Mouse (Mus musculus) cerebellum, adult 8-10 months (tissue): ENCODE measurements around the gene Asb16.

ENCODE experiments used
- DNase-seq: peaks from one replicate; pipeline ENCODE4 v3.0.0; 2022

The Asb16 gene

DNA sequence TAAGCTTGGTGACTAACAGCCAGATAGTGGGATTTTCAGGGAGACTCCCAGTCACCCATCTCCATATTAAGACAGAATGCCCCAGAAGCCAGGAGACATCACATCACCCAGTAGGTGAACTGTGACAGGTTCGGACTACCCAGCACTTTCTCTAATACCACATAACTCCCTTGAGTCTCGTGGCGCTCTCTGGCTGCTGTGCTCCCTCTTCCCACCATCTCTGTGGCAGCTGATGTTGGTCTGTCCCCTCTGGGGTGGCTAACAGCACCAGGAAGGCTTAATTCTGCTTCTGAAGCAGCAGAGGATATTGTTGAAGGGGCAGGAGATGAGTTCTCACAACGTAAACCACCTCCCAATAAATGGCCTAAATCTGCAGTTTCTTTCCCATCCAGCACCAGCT is 43.4 kb downstream of the Asb16 start:
- DNase-seq = no peak

DNA sequence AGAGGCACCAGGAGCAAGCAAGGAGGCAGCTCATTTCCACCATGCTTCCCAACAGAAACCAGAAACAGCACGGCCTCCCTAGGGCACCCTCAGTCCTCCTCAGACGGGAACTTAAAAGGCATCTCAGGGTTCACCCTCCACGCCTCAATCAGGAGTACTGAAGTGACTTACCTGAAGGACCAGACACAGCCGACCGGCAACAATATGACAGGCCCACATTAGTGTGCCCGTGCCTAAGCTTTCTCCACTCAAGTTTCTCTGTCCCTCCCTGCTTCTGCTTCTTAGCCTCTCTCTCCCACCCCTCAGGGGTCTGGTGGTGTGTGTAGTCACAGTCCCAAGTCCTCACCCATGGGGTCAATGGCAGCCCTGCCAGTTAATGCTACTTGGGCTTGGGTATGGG is 44.0 kb downstream of the Asb16 start:
- DNase-seq = no peak

DNA sequence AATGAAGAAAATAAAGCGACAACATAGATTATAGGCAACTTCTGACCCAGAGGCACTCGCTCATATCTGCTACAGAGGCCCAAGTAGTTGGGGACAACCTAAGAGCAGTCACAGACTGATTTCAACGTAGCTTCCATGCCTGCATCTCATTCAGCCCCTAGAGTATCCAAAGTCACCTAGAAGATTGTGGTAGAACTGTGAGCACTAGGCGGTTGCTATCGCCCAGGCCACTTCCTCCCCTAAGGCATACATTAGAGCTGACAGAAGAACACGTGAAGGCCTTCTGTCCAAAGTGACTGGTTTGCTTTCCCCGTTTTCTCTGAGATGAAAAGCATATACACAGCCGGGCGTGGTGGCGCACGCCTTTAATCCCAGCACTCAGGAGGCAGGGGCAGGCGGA is 45.8 kb downstream of the Asb16 start:
- DNase-seq = no peak

DNA sequence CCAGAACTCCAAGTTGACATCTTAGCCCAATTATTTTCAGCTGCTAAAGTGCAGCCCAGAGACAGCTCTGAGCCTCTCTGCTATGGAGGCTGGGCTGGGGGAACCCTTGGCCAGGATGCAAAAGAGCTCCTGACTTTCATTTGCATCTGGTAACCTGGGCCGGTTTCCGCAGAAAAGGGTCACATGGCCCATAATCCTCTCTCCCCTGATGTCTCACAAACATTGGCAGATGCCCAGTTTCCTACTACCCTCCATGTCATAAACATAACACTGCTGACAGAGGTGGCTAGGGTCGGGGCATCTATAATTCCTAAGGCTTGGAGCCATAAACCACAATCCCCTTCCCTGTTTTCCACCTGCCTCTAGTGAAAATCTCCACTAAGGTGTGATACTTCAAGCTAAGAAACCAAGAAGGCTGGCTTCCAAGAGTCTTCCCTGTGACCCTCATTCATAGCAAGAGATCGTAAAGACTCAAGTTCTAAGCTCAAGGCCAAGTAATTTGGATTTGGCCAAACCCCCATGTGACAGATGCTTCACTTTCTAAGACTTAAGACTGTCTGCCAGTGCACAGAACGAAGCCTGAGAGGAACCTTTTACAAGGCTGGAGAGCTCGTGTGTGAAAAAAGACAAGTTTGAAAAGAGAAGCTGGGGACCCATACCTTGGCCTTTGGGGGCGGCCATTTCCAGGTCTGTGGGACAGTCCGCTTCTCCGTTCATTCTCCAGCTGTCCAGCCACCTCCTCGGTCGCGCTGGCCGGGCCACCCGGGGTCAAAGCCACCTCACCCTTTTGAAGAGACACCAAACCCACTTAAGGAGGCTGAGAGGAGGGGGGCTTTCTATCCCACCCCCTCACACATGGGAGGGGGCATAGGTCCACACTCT is 47.4 kb downstream of the Asb16 start:
- no peak for DNase-seq

DNA sequence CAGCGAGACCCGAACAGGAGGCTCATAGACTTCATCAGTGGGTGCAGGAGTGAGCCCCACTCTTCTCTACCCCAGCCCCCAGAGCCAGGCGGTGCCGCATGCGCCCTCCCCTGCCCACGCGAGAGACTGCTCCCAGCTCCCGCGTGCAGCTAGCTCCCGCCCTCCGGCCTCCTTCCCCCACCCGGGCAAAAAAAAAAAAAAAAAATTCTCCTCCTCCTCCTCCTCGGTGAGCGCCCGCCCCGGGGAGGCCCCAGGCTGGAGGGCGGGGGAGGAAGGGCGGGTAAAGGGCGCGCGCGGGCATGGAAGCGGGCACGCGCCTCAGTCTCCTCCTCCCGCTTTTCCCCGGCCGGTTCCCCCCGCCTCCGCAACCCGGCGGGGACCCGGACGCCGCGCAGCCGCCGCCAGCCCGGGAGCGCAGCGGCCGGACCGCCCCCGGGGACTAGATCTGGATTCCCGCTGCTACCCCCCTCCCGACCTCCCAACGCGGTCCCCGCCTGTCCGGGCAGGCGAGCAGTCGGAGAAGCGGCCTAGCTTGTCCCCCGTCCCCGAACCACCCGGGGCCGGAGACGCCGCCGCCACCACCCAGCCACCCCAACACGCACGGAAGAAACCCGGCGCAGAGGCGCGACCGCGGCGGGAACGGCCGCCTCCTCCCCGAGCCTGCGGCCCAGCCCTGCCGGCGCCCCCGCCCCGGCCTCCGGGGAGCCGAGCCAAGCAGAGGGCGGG is 48.2 kb downstream of the Asb16 start:
- DNase-seq = peak; percentile 86

DNA sequence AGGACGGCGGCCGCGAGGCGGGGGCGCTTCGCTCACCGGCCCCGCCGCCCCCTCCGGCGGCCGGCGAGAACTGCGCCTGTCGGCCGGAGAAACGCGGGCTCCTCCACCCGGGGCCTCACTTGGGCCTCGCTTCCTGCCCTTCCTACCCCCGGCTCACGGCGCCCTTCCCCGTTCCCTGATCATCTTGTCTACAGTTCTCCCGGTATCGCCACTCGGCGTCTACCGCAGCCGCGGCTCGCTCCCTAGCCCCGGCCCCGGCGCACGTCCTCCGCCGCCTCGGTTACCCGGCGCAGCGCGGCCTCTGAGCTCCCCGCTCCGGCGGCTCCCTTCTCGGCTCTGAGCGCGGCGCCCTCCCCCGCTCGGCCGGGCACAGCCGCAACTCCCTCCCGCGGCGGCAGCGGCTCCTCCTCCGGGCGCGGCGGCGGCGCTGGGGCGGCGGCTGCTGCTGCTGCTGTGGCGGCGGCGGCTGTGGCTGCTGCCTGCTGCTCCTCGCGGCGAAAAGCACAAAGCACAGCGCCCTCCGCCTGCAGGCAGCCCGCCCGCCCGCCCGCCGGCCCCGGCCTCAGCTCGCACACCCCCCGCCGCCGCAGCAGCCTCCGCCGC is 48.9 kb downstream of the Asb16 start:
- peak; percentile 66 for DNase-seq

DNA sequence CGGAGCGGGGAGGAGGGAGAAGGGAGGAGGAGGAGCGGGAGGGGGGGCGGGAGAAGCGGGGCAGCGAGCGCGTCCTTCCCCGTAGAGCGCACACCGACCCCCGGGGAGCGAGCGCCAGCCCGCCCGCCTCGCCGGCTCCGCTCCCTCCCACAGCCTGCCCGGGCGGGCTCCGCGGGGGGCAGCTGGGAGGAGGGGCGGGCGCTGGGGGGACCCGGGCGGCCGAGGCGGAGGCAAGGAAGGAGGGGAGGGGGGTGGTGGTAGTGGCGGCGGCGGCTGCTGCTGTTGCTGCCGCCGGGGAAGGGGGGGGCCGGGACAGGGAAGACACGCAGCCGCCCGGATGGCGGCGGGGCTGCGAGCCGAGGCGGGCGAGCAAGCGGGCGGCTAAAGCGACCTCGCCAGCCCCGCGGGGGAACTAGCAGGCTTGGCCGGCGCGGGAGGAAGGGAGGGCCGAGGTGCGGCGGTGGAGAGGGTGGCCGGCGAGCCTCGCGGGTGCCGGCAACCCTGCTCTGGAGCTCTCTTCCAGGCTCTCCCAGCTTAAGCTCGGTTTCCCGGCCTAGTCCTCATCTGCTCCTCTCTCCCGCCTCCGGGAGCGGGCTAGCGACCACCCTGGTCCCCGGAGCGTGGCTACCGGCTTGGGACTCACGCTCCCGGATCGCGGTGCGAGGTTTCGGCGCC is 49.5 kb downstream of the Asb16 start:
- DNase-seq = peak; percentile 71

DNA sequence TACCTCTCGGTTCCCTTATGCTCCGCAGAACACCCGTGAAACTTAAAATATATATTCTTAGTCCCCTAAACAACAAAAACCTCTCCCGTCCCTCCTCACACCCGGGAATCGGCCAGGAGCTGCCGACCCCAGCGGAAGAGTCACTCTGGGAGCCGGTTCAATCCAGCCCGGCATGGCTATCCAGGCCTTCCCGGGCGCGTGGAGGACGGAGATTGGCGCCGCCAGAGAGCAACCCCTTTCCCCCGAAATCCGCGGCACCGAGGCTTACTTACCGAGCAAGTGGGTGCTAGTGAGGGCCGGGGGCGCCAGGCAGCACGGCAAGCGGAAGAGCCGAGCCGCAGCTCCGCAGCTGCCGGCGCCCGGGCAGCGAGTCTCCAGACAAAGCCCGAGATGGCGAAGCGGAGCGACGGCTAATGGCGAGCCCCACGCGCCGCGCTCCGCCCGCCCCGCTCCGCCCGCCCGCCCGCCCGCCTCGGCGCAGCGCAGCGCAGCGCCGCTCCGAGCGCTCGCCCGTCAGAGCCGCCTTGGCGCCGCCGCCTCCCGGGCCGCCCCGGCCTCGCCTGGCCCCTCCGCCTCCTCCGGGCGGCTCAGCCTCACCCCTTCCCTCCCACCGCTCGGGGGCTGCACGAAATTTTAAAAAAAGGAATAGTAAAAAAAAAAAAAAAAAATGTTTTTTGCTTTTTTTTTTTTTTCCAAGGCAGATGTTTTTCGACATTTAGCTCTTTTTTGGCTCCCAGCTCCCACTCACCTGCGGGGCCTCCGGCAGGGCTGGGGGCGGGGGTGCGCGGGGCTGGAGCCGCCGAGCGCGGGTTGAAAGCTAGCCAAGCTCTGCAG is 50.2 kb downstream of the Asb16 start:
- DNase-seq = peak; percentile 67

DNA sequence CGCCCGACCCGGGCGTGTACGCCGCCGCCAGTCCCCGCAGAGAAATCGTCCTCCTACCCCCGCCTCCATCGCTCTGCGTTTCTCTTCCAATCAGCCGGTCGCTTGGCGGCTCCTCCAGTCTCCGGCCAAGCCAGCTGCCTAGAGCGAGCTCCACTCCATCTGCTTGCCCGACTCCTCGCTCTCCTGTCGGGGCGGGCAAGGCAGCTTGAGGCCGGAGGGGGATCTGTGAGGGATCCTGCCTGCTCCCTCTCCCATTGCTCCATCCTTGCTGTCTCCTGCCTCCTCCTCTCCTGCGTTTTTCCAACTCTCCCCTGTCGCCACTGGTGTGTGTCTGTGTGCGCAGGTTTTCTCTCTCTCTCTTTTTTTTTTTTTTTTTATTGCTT is 50.9 kb downstream of the Asb16 start, which contains the start of gene Ubtf:
Ubtf (minus strand) TSS at position 333 of the 383 bp plus-strand sequence.
- peak; percentile 91 for DNase-seq

DNA sequence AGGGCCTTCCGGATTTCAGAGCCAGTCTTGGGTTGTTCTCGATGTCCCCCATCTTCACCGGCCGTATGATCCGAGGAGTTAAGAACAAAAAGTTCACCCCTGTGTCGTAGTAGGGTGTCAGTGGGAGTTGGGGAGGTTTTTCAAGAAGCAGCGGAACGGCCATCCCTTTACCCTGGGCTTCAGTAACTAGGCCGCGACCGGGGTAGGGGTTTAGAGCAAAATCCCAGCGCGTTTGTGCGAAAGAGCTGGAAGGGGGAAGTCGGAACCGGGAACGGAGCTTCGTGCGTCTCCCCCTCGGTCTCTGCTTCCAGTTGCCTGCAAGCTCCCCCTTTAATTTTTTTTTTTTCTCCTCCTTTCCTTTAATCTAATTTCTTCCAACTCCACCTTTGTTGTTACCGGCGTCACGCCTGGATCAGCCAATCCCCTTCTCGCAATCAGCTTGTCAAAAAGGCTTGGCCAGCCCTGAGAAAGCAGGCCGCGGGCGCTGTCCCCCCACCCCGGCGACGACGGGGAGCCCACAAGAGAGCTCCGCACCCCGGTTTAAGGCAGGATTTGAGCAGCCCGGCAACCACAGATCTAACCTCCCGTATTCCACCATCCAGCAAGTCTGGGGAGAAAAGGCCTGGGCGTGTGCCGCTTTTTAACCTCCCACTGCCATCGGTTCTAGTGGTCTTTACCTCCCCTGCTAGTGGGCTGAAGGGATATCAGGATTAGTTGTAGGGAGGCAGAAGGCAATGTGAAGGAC is 51.6 kb downstream of the Asb16 start:
- DNase-seq = peak; percentile 88

DNA sequence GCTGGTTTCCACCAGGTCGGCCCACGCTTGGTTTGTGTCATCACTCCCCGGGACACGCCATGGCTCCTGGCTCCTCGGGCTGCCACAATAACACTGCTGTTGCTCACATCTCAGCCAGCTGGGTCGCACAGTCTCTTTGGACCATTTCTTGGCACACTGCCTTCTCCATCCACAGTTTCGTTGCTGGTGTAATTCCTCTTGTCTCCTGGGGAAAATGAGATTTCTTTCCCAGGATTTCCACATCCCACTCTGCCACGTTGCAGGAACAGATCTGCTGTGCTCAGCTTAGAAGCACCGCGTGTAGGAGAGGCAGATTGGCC is 52.1 kb downstream of the Asb16 start:
- peak; percentile 80 for DNase-seq

DNA sequence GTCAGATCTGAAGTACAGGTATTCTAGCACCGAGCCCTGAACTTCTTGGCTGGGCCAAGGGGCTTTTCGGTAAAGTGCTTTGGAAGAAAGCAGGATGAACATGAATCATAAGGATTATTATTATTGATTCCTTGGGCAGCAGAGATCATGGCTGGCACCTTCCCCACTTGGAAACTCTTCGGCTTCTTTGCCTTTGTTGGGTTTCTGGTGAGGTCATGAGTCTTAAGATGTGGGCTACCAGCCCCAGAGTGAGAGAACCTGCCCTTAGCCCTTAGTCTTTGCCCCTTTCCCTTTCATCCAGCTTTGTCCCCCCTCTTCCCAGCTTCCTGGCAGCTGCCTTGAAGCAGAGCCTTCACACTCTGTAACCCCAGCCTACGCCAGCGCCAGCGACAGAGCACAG is 53.4 kb downstream of the Asb16 start:
- DNase-seq = no peak

DNA sequence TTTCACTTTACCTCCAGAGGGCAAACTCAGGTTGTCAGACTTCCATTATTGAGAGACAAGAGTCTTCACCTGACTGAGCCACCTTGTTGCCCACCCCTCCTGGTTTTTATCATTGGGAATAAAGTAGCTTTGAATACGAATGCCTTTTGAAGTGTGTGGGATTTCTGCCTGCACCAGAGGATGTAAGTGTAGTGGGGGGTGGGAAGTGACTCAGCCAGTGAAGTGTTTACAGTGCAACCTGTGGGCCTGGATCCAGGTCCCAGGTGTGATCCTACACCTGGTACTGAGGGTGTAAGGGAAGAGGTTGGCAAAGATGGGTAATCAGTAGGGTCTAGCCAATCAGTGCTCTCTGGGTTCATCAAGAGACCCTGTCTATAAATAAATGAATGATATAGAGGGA is 55.0 kb downstream of the Asb16 start:
- DNase-seq = no peak

DNA sequence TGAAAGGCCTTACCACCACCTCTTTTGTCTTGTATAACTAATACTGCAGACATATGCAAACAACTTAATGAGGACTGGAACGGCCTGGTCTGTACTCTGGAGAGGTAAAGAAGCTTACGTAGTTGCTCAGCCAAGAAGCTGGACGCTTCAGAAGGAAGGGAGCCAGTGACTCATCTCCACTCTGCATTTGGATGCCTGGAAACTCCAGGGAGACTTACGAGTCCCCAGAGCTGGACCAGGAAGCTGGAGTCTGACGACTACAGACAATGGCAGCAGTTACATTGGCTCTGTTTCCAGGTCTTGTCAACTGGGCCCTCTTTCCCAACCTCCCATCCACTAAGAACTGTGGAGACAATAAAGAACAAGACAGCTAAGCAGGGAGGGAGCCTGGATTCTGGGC is 58.7 kb downstream of the Asb16 start:
- no peak for DNase-seq

DNA sequence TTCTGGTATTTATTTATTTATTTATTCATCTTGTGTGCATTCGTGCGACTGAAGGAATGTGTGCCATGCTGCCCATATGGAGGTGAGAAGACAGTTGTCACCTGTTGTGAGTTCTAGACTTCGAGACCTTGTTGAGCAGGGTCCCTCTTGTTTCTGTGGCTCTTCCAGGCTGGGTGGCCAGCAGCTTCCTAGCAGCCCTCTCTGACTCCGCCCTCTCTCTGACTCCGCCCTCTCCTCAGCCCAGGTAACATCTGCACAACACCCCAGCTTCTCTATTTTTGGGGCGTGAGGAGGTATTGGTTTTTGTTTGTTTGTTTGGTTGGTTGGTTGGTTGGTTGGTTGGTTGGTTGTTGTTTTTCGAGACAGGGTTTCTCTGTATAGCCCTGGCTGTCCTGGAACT is 59.3 kb downstream of the Asb16 start:
- no peak for DNase-seq
